Mouse (Mus musculus): ENCODE results near the gene Adam4. TPM values are rescaled to one million over a fixed set of nuclear protein-coding genes. Genes with fewer than 3 reads are reported as not detected.
"Not testable (repeated sequence)": the region's sequence is repeated elsewhere in the genome, so short reads cannot be mapped to it uniquely, and the experiment has no call there.

Adam4 gene
- polyA plus RNA-seq (2012; rRNA removed) = 0.48 and 0.66 TPM in 2 replicates

DNA sequence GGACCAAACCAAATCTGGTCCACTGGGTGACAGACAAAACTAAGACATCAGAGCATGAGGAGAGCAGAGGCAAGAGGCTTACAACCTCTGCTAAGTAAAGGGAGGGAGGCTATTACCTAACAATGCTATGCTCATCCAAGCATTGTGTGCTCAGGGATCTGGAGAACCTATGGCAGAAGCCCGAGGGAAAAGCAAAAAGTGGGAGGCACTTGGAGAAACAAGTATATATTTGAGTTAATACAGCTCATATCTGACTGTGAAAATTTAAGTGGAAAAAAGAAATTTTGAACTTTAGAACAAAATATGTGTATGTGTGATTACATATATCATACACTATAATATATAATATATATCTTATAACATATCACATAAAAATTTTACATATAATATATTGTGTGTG is at the start of gene Adam4:
Adam4 (minus strand) TSS at position 101 of the 400 bp plus-strand sequence.
- H3K27me3 ChIP-seq (ENCODE audit: control insufficient read depth, insufficient read depth, low read length) = no peaks in the 10 kb centered on the region
- no peak within 1 kb of the TSS for H3K27ac ChIP-seq (ENCODE audit: control insufficient read depth, insufficient read depth, low read length)
- no peak for DNase-seq
- no peaks in the 10 kb centered on the region for H3K4me1 ChIP-seq (replicated peaks; ENCODE audit: control insufficient read depth, insufficient read depth, low read length)
- no peak for TF ChIP-seq CTCF (IDR thresholded peaks at IDR 0.05; ENCODE audit: borderline replicate concordance, control insufficient read depth, extremely low read depth, insufficient read depth, low read length, poor library complexity)
- H3K36me3 ChIP-seq (ENCODE audit: control insufficient read depth, insufficient read depth, low read length) = no peaks in the 10 kb centered on the region
- H3K4me3 ChIP-seq (ENCODE audit: control insufficient read depth, insufficient read depth, low read length) = no peak within 1 kb of the TSS
- WGBS = 97% methylated on average over 1 of the region's 1 CpGs

DNA sequence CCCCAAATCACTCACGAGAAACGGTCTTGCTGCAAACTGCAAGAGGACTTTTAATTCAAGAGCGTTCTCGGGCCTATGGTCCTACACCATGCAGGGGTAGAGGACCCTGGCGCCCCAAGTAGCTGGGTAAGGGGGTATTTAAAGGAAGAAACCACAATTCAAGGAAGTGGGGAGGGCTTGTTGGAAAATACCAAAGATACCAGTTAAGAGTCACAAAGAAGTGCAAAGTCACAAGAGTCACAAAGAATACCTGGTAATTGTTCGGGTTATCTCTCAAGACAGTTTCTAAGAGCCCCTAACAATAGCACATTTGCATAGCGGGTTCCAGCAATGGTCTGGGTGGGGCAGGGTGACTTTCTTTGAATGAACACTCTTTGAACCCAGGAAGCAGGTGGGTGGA is 37.3 kb upstream of the Adam4 start:
- H3K4me3 ChIP-seq (ENCODE audit: control insufficient read depth, insufficient read depth, low read length); H3K27ac ChIP-seq (ENCODE audit: control insufficient read depth, insufficient read depth, low read length); H3K36me3 ChIP-seq (ENCODE audit: control insufficient read depth, insufficient read depth, low read length); H3K4me1 ChIP-seq (replicated peaks; ENCODE audit: control insufficient read depth, insufficient read depth, low read length); H3K27me3 ChIP-seq (ENCODE audit: control insufficient read depth, insufficient read depth, low read length); DNase-seq: not testable (repeated sequence)
- 96% methylated on average over 7 of the region's 7 CpGs for WGBS

DNA sequence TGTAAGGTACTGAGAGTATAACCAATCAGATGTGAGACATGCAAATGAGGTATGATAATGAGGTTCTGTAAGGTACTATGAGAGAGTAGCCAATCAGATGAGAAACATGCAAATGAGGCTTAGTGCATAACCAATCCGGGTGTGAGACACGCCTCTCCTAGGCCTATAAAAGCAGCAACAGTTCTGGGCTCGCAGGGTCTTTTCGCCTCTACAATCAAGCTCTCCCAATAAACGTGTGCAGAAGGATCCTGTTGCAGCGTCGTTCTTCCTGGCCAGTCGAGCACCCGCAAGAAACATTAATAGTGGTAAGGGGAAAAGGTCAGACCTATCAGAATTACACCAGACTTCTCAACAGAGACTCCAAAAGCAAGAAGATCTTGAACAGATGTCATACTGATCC is 17.2 kb upstream of the Adam4 start:
- not testable (repeated sequence) for DNase-seq; H3K27ac ChIP-seq (ENCODE audit: control insufficient read depth, insufficient read depth, low read length); H3K4me3 ChIP-seq (ENCODE audit: control insufficient read depth, insufficient read depth, low read length); H3K4me1 ChIP-seq (replicated peaks; ENCODE audit: control insufficient read depth, insufficient read depth, low read length); H3K27me3 ChIP-seq (ENCODE audit: control insufficient read depth, insufficient read depth, low read length); H3K36me3 ChIP-seq (ENCODE audit: control insufficient read depth, insufficient read depth, low read length)
- 97% methylated on average over 9 of the region's 9 CpGs for WGBS

GRCm38 (mm10) chr12:81434778-81435177 is 13.0 kb upstream of the Adam4 start:
- H3K4me3 ChIP-seq (ENCODE audit: control insufficient read depth, insufficient read depth, low read length); H3K27me3 ChIP-seq (ENCODE audit: control insufficient read depth, insufficient read depth, low read length); H3K4me1 ChIP-seq (replicated peaks; ENCODE audit: control insufficient read depth, insufficient read depth, low read length); H3K27ac ChIP-seq (ENCODE audit: control insufficient read depth, insufficient read depth, low read length); H3K36me3 ChIP-seq (ENCODE audit: control insufficient read depth, insufficient read depth, low read length); DNase-seq: not testable (repeated sequence)
- 95% methylated on average over 2 of the region's 2 CpGs for WGBS

DNA sequence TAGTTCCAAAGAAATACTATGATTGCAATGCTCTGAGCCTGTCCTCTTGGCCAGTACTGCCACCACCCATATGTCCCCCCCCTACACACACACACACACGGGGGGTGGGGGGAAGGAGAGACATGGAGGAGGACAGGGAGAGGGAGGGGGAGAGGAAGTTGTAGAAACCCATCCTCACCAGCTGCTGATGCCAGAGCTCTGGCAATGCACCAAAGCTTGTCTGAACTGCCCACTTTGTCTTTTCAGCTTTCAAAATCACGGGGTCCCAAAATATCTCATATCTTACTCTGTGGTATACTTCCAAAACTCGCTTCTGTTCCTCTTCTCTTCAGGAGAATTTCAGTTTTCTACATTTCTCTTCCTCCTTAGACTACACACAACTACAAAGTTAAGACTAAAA is 8.5 kb downstream of the Adam4 start:
- no peaks in the 10 kb centered on the region for H3K36me3 ChIP-seq (ENCODE audit: control insufficient read depth, insufficient read depth, low read length)
- H3K27me3 ChIP-seq (ENCODE audit: control insufficient read depth, insufficient read depth, low read length) = no peaks in the 10 kb centered on the region
- 57% methylated on average over 3 of the region's 3 CpGs for WGBS
- H3K4me3 ChIP-seq (ENCODE audit: control insufficient read depth, insufficient read depth, low read length) = no peak overlapping the region
- H3K27ac ChIP-seq (ENCODE audit: control insufficient read depth, insufficient read depth, low read length) = no peak overlapping the region
- TF ChIP-seq CTCF (IDR thresholded peaks at IDR 0.05; ENCODE audit: borderline replicate concordance, control insufficient read depth, extremely low read depth, insufficient read depth, low read length, poor library complexity) (no peak), POLR2A (IDR thresholded peaks at IDR 0.05; ENCODE audit: control insufficient read depth, extremely low read depth, insufficient read depth, low read length, poor library complexity) (no peak)
- H3K4me1 ChIP-seq (replicated peaks; ENCODE audit: control insufficient read depth, insufficient read depth, low read length) = no peaks in the 10 kb centered on the region
- DNase-seq = no peak

DNA sequence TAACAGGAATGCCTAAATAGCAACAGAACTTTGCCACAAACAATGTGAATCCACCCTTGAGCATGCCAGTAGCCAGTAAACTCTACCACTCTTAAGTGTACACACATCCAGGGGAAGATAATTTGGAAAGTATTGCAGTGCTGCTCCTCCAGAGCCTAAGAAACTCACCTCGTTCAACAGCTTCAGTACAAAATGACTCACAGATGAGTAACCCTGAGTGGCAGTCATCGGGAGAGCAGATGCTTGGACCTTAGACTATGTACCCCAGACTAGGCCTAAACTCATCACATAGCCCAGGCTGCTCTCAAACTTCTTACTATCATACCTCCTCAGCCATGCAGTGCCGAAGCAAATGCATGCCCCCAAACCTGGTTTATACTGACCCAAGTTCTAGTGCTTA is 12.8 kb downstream of the Adam4 start:
- no peak for DNase-seq
- H3K36me3 ChIP-seq (ENCODE audit: control insufficient read depth, insufficient read depth, low read length) = no peaks in the 10 kb centered on the region
- H3K4me3 ChIP-seq (ENCODE audit: control insufficient read depth, insufficient read depth, low read length) = no peak overlapping the region
- no peaks in the 10 kb centered on the region for H3K27me3 ChIP-seq (ENCODE audit: control insufficient read depth, insufficient read depth, low read length)
- no peak for TF ChIP-seq CTCF (IDR thresholded peaks at IDR 0.05; ENCODE audit: borderline replicate concordance, control insufficient read depth, extremely low read depth, insufficient read depth, low read length, poor library complexity)
- TF ChIP-seq POLR2A (IDR thresholded peaks at IDR 0.05; ENCODE audit: control insufficient read depth, extremely low read depth, insufficient read depth, low read length, poor library complexity) = no peak
- no peaks in the 10 kb centered on the region for H3K4me1 ChIP-seq (replicated peaks; ENCODE audit: control insufficient read depth, insufficient read depth, low read length)
- 96% methylated on average over 3 of the region's 3 CpGs for WGBS
- no peak overlapping the region for H3K27ac ChIP-seq (ENCODE audit: control insufficient read depth, insufficient read depth, low read length)

GRCm38 (mm10) chr12:81402187-81402586 is 19.6 kb downstream of the Adam4 start:
- Histone ChIP-seq H3K4me1 (replicated peaks; ENCODE audit: control insufficient read depth, insufficient read depth, low read length) (no peaks in the 10 kb centered on the region), H3K36me3 (ENCODE audit: control insufficient read depth, insufficient read depth, low read length) (no peaks in the 10 kb centered on the region), H3K27me3 (ENCODE audit: control insufficient read depth, insufficient read depth, low read length) (no peaks in the 10 kb centered on the region), H3K4me3 (ENCODE audit: control insufficient read depth, insufficient read depth, low read length) (no peak overlapping the region), H3K27ac (ENCODE audit: control insufficient read depth, insufficient read depth, low read length) (no peak overlapping the region)
- WGBS = 33% methylated on average over 1 of the region's 1 CpGs
- TF ChIP-seq CTCF (IDR thresholded peaks at IDR 0.05; ENCODE audit: borderline replicate concordance, control insufficient read depth, extremely low read depth, insufficient read depth, low read length, poor library complexity) (no peak), POLR2A (IDR thresholded peaks at IDR 0.05; ENCODE audit: control insufficient read depth, extremely low read depth, insufficient read depth, low read length, poor library complexity) (no peak)
- peak; percentile 53 for DNase-seq

DNA sequence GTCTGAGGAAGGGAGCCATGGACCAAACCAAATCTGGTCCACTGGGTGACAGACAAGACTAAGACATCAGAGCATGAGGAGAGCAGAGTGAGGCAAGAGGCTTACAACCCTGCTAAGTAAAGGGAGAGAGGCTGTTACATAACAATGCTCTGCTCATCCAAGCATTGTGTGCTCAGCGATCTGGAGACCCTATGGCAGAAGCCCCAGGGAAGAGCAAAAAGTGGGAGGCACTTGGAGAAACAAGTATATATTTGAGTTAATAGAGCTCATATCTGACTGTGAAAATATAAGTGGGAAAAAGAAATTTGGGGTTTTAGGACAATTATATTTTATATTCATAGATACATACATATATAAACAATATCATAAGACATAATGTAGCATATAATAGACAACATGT is 42.4 kb downstream of the Adam4 start, which contains the start of gene Gm4787:
Gm4787 (minus strand) TSS at position 101 of the 400 bp plus-strand sequence.
- 97% methylated on average over 1 of the region's 1 CpGs for WGBS

More for the DNA sequence above, 42.4 kb downstream of the Adam4 start, which contains the start of gene Gm4787:
- not testable (repeated sequence) for H3K27me3 ChIP-seq (ENCODE audit: control insufficient read depth, insufficient read depth, low read length); H3K4me1 ChIP-seq (replicated peaks; ENCODE audit: control insufficient read depth, insufficient read depth, low read length); H3K36me3 ChIP-seq (ENCODE audit: control insufficient read depth, insufficient read depth, low read length); DNase-seq; H3K27ac ChIP-seq (ENCODE audit: control insufficient read depth, insufficient read depth, low read length); H3K4me3 ChIP-seq (ENCODE audit: control insufficient read depth, insufficient read depth, low read length)

Other genes starting within 250 kb of the Adam4 start
- 0.05 and 0.08 TPM in 2 replicates for gene Slc8a3, start 88.8 kb downstream of the Adam4 start, polyA plus RNA-seq (2012; rRNA removed)
- 0.43 and 0.51 TPM in 2 replicates for gene Gm4787, start 42.5 kb downstream of the Adam4 start, polyA plus RNA-seq (2012; rRNA removed)
- 85.9 and 106 TPM in 2 replicates for gene Cox16, start 63.2 kb upstream of the Adam4 start, polyA plus RNA-seq (2012; rRNA removed)
- 30.0 and 33.0 TPM in 2 replicates for gene Gm20498, start 111.0 kb upstream of the Adam4 start, polyA plus RNA-seq (2012; rRNA removed)
- 43.2 and 50.9 TPM in 2 replicates for gene Synj2bp, start 111.0 kb upstream of the Adam4 start, polyA plus RNA-seq (2012; rRNA removed)
- gene Adam21, start 146.5 kb upstream of the Adam4 start, polyA plus RNA-seq (2012; rRNA removed) = 0.07 and 0.08 TPM in 2 replicates
- 8.4 and 9.2 TPM in 2 replicates for gene Med6, start 173.1 kb upstream of the Adam4 start, polyA plus RNA-seq (2012; rRNA removed)
- 0.34 and 0.71 TPM in 2 replicates for gene Ttc9, start 209.3 kb upstream of the Adam4 start, polyA plus RNA-seq (2012; rRNA removed)

Measured in thymus, adult 2 months (tissue).